Mouse (Mus musculus): ENCODE measurements around the gene Tecpr2.

Gene Tecpr2

DNA sequence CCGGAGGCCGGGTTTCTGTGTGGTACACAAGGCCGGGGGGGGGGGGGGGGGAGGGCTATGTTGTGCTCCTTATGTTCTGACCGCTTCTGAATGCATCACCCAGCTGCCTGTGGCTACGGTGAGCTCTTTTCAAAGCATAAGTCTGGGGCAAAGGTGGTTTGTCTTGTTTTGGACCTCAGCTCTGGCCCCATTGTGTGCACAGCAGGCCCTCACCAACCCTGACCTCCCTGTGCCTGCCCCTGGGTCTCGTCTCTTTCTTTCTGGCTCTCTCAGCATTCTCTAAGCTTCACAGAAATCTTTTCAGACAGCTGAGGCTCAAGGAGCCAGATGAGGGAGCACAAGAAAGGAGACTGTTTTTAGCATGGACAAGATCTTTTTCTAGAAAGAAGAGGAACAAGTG, 23.5 kb upstream of the Tecpr2 start:
- 31% methylated on average over 6 of the region's 6 CpGs for WGBS

DNA sequence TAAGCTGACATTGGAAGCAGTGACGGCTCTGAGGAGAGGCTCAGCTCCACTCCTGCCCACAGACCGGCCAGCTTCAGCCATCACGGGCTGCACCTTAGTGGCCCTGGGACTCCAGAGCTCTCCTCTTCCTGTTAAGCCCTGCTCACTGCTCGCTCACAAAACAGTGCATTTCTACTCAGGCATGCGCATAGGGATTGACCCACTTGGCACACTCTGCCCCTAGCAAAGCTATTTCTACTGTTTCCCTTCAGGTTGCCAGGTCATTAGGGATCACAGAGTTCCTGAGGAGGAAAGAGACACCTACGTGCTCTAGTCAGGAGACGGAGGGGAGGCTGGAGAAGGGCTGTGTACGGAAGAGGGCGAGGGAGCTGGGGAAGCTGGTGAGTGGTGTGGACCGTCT, 23.1 kb upstream of the Tecpr2 start:
- 46% methylated on average over 10 of the region's 10 CpGs for WGBS

GRCm38 (mm10) chr12:110870107-110870506, 19.0 kb upstream of the Tecpr2 start:
- 92% methylated on average over 4 of the region's 4 CpGs for WGBS

DNA sequence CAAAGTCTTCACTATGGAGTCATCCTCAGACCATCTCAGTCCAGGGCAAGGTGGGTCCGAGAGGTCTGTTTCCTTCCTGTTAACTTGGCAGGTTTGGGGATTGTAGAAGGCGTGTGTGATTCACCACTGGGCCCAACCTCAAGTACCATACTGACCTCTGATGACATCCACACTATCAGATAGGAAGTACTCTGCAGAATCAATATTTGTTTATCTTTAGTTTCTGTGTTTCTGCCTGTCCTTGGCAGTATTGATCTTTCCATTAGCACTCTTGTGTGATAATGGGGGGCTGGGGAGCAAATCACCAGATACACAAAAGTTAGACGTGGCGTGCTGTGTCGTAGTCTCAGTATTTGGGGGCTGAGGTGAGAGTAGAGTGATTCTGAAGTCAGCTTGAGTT, 17.8 kb upstream of the Tecpr2 start:
- WGBS = 96% methylated on average over 5 of the region's 5 CpGs

- 67% methylated on average over 2 of the region's 2 CpGs for WGBS
These were observed 13.7 kb upstream of the Tecpr2 start for GRCm38 (mm10) chr12:110875351-110875750.

- WGBS = 77% methylated on average over 7 of the region's 7 CpGs
These were observed 6.8 kb upstream of the Tecpr2 start for GRCm38 (mm10) chr12:110882291-110882690.

DNA sequence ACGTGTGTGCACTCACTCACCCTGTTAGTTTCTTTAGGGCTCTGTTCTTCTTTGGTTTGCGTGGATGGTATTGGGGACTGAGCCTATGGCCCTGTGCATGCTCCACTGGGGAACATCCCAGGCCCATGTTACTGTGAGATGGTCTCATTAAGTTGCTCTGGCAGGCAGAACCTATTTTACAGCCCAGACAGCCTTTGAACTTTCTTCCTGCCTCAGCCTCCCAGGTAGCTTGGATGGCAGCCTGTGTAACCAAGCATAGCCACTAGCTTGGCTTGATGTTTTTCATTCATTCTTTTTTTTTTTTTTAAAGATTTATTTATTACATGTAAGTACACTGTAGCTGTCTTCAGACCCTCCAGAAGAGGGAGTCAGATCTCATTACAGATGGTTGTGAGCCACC, 3.8 kb upstream of the Tecpr2 start:
- WGBS = 94% methylated on average over 2 of the region's 2 CpGs

- 26% methylated on average over 12 of the region's 12 CpGs for WGBS
These were observed 958 bp upstream of the Tecpr2 start for GRCm38 (mm10) chr12:110888106-110888505.

GRCm38 (mm10) chr12:110888606-110889005, 458 bp upstream of the Tecpr2 start:
- under 1% methylated on average over 25 of the region's 25 CpGs for WGBS

DNA sequence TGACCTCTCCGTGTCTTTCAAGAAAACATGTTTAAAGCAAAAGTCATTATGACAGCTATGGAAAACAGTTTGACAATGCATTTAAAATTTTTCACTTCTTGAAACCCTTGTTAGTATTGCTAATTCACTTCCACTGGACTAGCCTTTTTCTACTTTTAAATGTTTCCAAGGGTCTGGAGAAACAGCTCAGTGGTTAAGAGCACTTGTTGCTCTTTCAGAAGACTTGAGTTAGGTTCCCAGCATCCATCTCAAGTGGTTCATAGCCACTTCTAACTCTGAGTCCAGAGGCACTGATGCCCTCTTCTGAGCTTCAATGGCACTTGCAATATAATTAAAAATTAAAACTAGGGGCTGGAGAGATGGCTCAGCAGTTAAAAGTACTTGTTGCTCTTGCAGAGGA, 2.8 kb downstream of the Tecpr2 start:
- 98% methylated on average over 1 of the region's 1 CpGs for WGBS

DNA sequence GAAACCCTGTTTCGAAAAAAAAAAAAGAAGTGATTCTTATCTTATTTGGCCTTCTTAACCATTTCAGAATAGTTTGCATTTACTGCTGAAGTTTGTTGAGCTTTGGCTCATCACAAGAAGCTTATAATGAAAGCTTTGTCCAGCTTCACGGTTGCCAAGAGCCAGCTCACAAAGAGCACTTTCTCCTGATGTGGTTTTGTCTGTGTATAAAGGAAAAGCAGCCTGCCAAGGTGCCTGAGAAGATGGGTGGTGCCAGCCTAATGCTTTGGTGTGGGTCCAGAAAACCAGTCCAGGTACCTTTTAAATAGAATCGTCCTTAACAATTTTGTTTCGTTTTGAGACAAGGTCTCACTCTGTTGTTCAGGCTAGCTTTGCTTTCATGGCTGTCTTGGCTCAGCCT, 13.0 kb downstream of the Tecpr2 start:
- 41% methylated on average over 4 of the region's 4 CpGs for WGBS

- 95% methylated on average over 2 of the region's 2 CpGs for WGBS
These were observed 14.5 kb downstream of the Tecpr2 start for GRCm38 (mm10) chr12:110903536-110903935.

- 48% methylated on average over 3 of the region's 3 CpGs for WGBS
These were observed 18.8 kb downstream of the Tecpr2 start for GRCm38 (mm10) chr12:110907845-110908244.

DNA sequence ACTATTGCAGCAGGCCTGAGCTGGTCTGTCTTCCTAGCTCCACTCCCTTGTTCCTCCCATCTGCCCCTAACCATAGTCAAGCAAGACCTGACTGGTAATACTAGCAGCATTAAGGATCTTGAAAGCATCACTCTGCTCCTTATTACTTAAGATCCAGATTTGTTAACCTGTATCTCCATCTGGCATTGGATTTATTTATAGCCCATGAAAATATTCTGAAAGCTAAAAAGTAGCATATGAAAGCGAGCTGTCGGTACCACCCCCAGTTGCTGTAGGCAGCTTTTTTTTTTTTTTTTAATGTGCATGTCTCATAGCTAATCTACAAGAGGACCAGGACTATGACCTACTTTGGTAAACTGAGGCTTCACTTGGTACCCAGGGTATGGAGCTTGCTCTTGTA, 20.9 kb downstream of the Tecpr2 start:
- 47% methylated on average over 2 of the region's 2 CpGs for WGBS

GRCm38 (mm10) chr12:110915761-110916160, 26.7 kb downstream of the Tecpr2 start:
- WGBS = 63% methylated on average over 9 of the region's 9 CpGs

GRCm38 (mm10) chr12:110920254-110920653, 31.2 kb downstream of the Tecpr2 start:
- 73% methylated on average over 4 of the region's 4 CpGs for WGBS

DNA sequence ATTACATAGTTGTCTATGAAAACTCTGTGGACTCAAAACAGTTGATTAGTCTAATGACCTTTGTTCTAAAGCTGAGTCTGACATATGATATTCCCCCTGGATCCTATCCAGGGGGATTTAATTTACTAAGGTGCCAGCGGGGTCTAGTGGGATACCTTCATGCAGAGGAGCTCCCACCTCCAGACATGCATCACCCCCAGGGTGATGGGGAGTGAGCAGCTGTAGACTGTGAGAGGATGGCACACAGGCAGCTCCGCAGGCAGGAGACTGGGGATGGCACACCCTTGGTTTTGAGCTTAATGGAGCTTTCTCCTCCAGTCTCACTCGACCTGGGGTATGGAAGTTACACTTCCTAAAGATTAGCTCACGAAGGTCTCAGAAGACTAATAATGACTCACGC, 32.5 kb downstream of the Tecpr2 start:
- WGBS = 86% methylated on average over 5 of the region's 5 CpGs

DNA sequence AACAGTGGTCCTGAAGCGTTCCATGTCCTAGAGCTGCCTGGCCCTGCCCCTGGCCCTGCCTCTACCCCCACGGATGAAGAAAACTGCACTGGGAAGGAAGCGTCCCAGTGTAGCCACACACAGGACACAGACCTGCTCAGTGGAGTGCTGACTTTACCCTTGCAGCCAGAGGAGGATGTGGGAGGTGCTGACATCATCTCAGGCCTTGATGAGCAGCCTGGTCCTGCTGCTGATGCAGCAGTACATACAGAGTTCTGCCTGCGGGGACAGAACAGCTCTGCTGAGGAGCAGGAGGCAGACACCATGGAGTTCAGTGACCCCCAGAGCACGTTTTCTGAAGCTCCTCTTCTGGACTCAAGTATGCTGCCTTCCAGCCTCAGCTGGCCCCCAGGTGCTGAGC, 43.8 kb downstream of the Tecpr2 start:
- 49% methylated on average over 5 of the region's 5 CpGs for WGBS

DNA sequence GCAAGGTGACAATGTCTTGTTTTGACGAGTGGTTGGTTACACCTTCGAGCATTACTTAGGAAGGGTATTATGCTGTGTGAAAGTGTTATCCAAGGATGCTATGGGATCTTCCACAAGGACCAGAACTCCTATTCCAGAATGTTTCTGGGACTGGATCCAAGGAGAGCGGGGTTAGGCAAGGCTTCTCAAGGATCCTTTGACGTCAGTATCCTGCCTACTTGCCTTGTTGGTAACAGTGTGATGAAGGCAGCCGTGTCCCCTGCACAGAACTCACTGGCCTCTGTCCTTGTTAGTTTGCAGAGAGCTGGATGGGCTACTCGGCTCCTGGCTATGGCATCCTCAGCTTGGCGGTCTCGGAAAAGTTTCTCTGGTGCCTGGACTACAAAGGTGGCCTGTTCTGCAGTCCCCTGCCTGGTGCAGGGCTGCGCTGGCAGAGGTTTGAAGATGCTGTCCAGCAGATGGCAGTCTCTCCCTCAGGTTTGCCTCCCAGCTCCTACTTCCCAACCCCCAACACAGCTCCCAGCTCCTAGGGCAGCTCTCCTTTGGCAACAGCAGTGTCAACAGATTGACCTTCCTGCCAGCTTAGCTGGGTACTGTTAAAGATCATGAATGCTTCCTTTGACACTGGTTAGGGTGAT, 47.0 kb downstream of the Tecpr2 start:
- WGBS = 35% methylated on average over 9 of the region's 9 CpGs

- 43% methylated on average over 5 of the region's 5 CpGs for WGBS
These were observed 48.4 kb downstream of the Tecpr2 start for GRCm38 (mm10) chr12:110937496-110937895.

GRCm38 (mm10) chr12:110939385-110939784, 50.3 kb downstream of the Tecpr2 start:
- 96% methylated on average over 5 of the region's 5 CpGs for WGBS

- WGBS = 83% methylated on average over 3 of the region's 3 CpGs
These were observed 51.8 kb downstream of the Tecpr2 start for GRCm38 (mm10) chr12:110940869-110941268.

- 44% methylated on average over 7 of the region's 7 CpGs for WGBS
These were observed 57.2 kb downstream of the Tecpr2 start for GRCm38 (mm10) chr12:110946216-110946615.
